Mouse (Mus musculus): ENCODE data around the gene Smdt1. TPM values are rescaled to one million over a fixed set of nuclear protein-coding genes. Genes with fewer than 3 reads are reported as not detected.
"Not testable (repeated sequence)": the region's sequence is repeated elsewhere in the genome, so short reads cannot be mapped to it uniquely, and the experiment has no call there.

Gene Smdt1
- polyA plus RNA-seq, 1 experiment from 2014 or later = 214 TPM

GRCm38 (mm10) chr15:82353078-82353744 is 14.5 kb downstream of the Smdt1 start:
- H3K27me3 ChIP-seq (ENCODE audit: control insufficient read depth, insufficient read depth, low read length) = no peaks in the 10 kb centered on the region
- no peaks in the 10 kb centered on the region; the same call in 1 of the 2 replicates for H3K4me1 ChIP-seq (ENCODE audit: control insufficient read depth, insufficient read depth, low read length)
- no peaks in the 10 kb centered on the region for H3K9me3 ChIP-seq (replicated peaks; ENCODE audit: control insufficient read depth, low read length)
- peak overlapping the region; percentile 25; the same call in 1 of the 2 replicates for H3K27ac ChIP-seq (replicated peaks; ENCODE audit: low read depth, low read length)
- 28% methylated on average over 14 of the region's 14 CpGs for WGBS
- peaks cover 5% of the 10 kb centered on the region for H3K36me3 ChIP-seq (replicated peaks; ENCODE audit: control insufficient read depth, insufficient read depth, low read depth, low read length)
- H3K4me3 ChIP-seq (ENCODE audit: low read depth, low read length) = peak overlapping the region; percentile 87
- ATAC-seq (replicated peaks; ENCODE audit: insufficient number of reproducible peaks, low FRiP score, low TSS enrichment, low read depth) (no peak), DNase-seq (ENCODE audit: low spot score) (no peak)
- peak overlapping the region; percentile 91 for H3K9ac ChIP-seq (replicated peaks; ENCODE audit: low read length)
- peak overlapping the region; percentile 66 for H3K4me2 ChIP-seq (ENCODE audit: low read depth, low read length)

GRCm38 (mm10) chr15:82353745-82354113 is 15.0 kb downstream of the Smdt1 start:
- peak overlapping the region; percentile 87 for H3K4me3 ChIP-seq (ENCODE audit: low read depth, low read length)
- H3K9me3 ChIP-seq (replicated peaks; ENCODE audit: control insufficient read depth, low read length) = no peaks in the 10 kb centered on the region
- no peaks in the 10 kb centered on the region; the same call in 1 of the 2 replicates for H3K4me1 ChIP-seq (ENCODE audit: control insufficient read depth, insufficient read depth, low read length)
- H3K27ac ChIP-seq (replicated peaks; ENCODE audit: low read depth, low read length) = peak overlapping the region; percentile 25; the same call in 1 of the 2 replicates
- ATAC-seq (replicated peaks; ENCODE audit: insufficient number of reproducible peaks, low FRiP score, low TSS enrichment, low read depth) (peak; percentile 49; the same call in 1 of the 2 replicates), DNase-seq (ENCODE audit: low spot score) (no peak)
- 1% methylated on average over 23 of the region's 23 CpGs for whole genome bisulfite sequencing
- H3K27me3 ChIP-seq (ENCODE audit: control insufficient read depth, insufficient read depth, low read length) = no peaks in the 10 kb centered on the region
- peak overlapping the region; percentile 66 for H3K4me2 ChIP-seq (ENCODE audit: low read depth, low read length)
- H3K36me3 ChIP-seq (replicated peaks; ENCODE audit: control insufficient read depth, insufficient read depth, low read depth, low read length) = peaks cover 5% of the 10 kb centered on the region
- H3K9ac ChIP-seq (replicated peaks; ENCODE audit: low read length) = peak overlapping the region; percentile 91

- WGBS = 2% methylated on average over 56 of the region's 57 CpGs
These were observed 15.6 kb downstream of the Smdt1 start, which contains the start of gene Ndufa6 for GRCm38 (mm10) chr15:82354126-82354945. Gene Ndufa6 (minus strand): TSS chr15:82354322.

GRCm38 (mm10) chr15:82358431-82359260 is 19.9 kb downstream of the Smdt1 start:
- H3K9ac ChIP-seq (replicated peaks; ENCODE audit: low read length) = no peak overlapping the region
- no peak overlapping the region for H3K27ac ChIP-seq (replicated peaks; ENCODE audit: low read depth, low read length)
- WGBS = 66% methylated on average over 22 of the region's 22 CpGs
- no peaks in the 10 kb centered on the region for H3K27me3 ChIP-seq (ENCODE audit: control insufficient read depth, insufficient read depth, low read length)
- no peaks in the 10 kb centered on the region for H3K36me3 ChIP-seq (replicated peaks; ENCODE audit: control insufficient read depth, insufficient read depth, low read depth, low read length)
- no peaks in the 10 kb centered on the region for H3K4me1 ChIP-seq (ENCODE audit: control insufficient read depth, insufficient read depth, low read length)
- DNase-seq (ENCODE audit: low spot score) (no peak), ATAC-seq (replicated peaks; ENCODE audit: insufficient number of reproducible peaks, low FRiP score, low TSS enrichment, low read depth) (no peak)
- no peak overlapping the region for H3K4me3 ChIP-seq (ENCODE audit: low read depth, low read length)
- no peaks in the 10 kb centered on the region for H3K9me3 ChIP-seq (replicated peaks; ENCODE audit: control insufficient read depth, low read length)
- H3K4me2 ChIP-seq (ENCODE audit: low read depth, low read length) = no peak overlapping the region

More at GRCm38 (mm10) chr15:82354126-82354945, 15.6 kb downstream of the Smdt1 start, which contains the start of gene Ndufa6:
- H3K27ac ChIP-seq (replicated peaks; ENCODE audit: low read depth, low read length) = peak within 1 kb of the TSS; percentile 25; the same call in 1 of the 2 replicates
- peak within 1 kb of the TSS; percentile 91 for H3K9ac ChIP-seq (replicated peaks; ENCODE audit: low read length)
- no peaks in the 10 kb centered on the region; the same call in 1 of the 2 replicates for H3K4me1 ChIP-seq (ENCODE audit: control insufficient read depth, insufficient read depth, low read length)
- peak; percentile 99 for ATAC-seq (replicated peaks; ENCODE audit: insufficient number of reproducible peaks, low FRiP score, low TSS enrichment, low read depth)
- DNase-seq (ENCODE audit: low spot score) = peak; percentile 98
- H3K4me2 ChIP-seq (ENCODE audit: low read depth, low read length) = peak within 1 kb of the TSS; percentile 66
- H3K27me3 ChIP-seq (ENCODE audit: control insufficient read depth, insufficient read depth, low read length) = no peaks in the 10 kb centered on the region
- H3K4me3 ChIP-seq (ENCODE audit: low read depth, low read length) = peak within 1 kb of the TSS; percentile 87
- H3K36me3 ChIP-seq (replicated peaks; ENCODE audit: control insufficient read depth, insufficient read depth, low read depth, low read length) = peaks cover 5% of the 10 kb centered on the region
- H3K9me3 ChIP-seq (replicated peaks; ENCODE audit: control insufficient read depth, low read length) = no peaks in the 10 kb centered on the region

- no peaks in the 10 kb centered on the region for H3K4me1 ChIP-seq (ENCODE audit: control insufficient read depth, insufficient read depth, low read length)
- no peaks in the 10 kb centered on the region for H3K27me3 ChIP-seq (ENCODE audit: control insufficient read depth, insufficient read depth, low read length)
- H3K4me2 ChIP-seq (ENCODE audit: low read depth, low read length) = no peak overlapping the region
- 69% methylated on average over 11 of the region's 11 CpGs for WGBS
- H3K27ac ChIP-seq (replicated peaks; ENCODE audit: low read depth, low read length) = no peak overlapping the region
- ATAC-seq (replicated peaks; ENCODE audit: insufficient number of reproducible peaks, low FRiP score, low TSS enrichment, low read depth) (peak; percentile 14; the same call in 1 of the 2 replicates), DNase-seq (ENCODE audit: low spot score) (no peak)
- H3K9ac ChIP-seq (replicated peaks; ENCODE audit: low read length) = no peak overlapping the region
- no peaks in the 10 kb centered on the region for H3K36me3 ChIP-seq (replicated peaks; ENCODE audit: control insufficient read depth, insufficient read depth, low read depth, low read length)
- no peak overlapping the region for H3K4me3 ChIP-seq (ENCODE audit: low read depth, low read length)
- H3K9me3 ChIP-seq (replicated peaks; ENCODE audit: control insufficient read depth, low read length) = no peaks in the 10 kb centered on the region
These were observed 22.8 kb downstream of the Smdt1 start for GRCm38 (mm10) chr15:82361459-82362018.

GRCm38 (mm10) chr15:82362234-82362633 is 23.5 kb downstream of the Smdt1 start:
- no peak overlapping the region for H3K4me2 ChIP-seq (ENCODE audit: low read depth, low read length)
- no peak for DNase-seq (ENCODE audit: low spot score)
- 89% methylated on average over 3 of the region's 4 CpGs for WGBS

GRCm38 (mm10) chr15:82363801-82364200 is 25.0 kb downstream of the Smdt1 start:
- H3K9me3 ChIP-seq (replicated peaks; ENCODE audit: control insufficient read depth, low read length); H3K9ac ChIP-seq (replicated peaks; ENCODE audit: low read length); H3K4me2 ChIP-seq (ENCODE audit: low read depth, low read length); H3K36me3 ChIP-seq (replicated peaks; ENCODE audit: control insufficient read depth, insufficient read depth, low read depth, low read length); DNase-seq (ENCODE audit: low spot score); ATAC-seq (replicated peaks; ENCODE audit: insufficient number of reproducible peaks, low FRiP score, low TSS enrichment, low read depth); H3K4me3 ChIP-seq (ENCODE audit: low read depth, low read length); H3K27me3 ChIP-seq (ENCODE audit: control insufficient read depth, insufficient read depth, low read length); H3K4me1 ChIP-seq (ENCODE audit: control insufficient read depth, insufficient read depth, low read length); H3K27ac ChIP-seq (replicated peaks; ENCODE audit: low read depth, low read length): not testable (repeated sequence)
- WGBS = 74% methylated on average over 7 of the region's 12 CpGs

More at GRCm38 (mm10) chr15:82362234-82362633, 23.5 kb downstream of the Smdt1 start:
- Histone ChIP-seq H3K27me3 (ENCODE audit: control insufficient read depth, insufficient read depth, low read length) (no peaks in the 10 kb centered on the region), H3K4me3 (ENCODE audit: low read depth, low read length) (no peak overlapping the region), H3K36me3 (replicated peaks; ENCODE audit: control insufficient read depth, insufficient read depth, low read depth, low read length) (no peaks in the 10 kb centered on the region), H3K9me3 (replicated peaks; ENCODE audit: control insufficient read depth, low read length) (no peaks in the 10 kb centered on the region), H3K27ac (replicated peaks; ENCODE audit: low read depth, low read length) (no peak overlapping the region), H3K4me1 (ENCODE audit: control insufficient read depth, insufficient read depth, low read length) (no peaks in the 10 kb centered on the region), H3K9ac (replicated peaks; ENCODE audit: low read length) (no peak overlapping the region)
- no peak for ATAC-seq (replicated peaks; ENCODE audit: insufficient number of reproducible peaks, low FRiP score, low TSS enrichment, low read depth)
